Mouse (Mus musculus) lung, adult 2 months (tissue): Measurements from ENCODE around the gene Gria1. TPM values are rescaled to one million over a fixed set of nuclear protein-coding genes. Genes with fewer than 3 reads are reported as not detected.

Source experiments
- DNase-seq: peaks from one replicate; pipeline ENCODE4 v3.0.0; 2022
- H3K4me1 ChIP-seq: fragments of 200-500 bp; 2 replicates; pipeline ENCODE4 v1.6.1; 2011; ENCODE audit warnings: low read length; ENCODE audit not compliant: control insufficient read depth, insufficient read depth
- H3K4me3 ChIP-seq: fragments of 200-500 bp; replicated peaks from 2 replicates; pipeline ENCODE3; 2011; ENCODE audit warnings: low read depth, mild to moderate bottlenecking, control low read depth, low read length; ENCODE audit errors: extremely low read depth
- CTCF ChIP-seq: fragments of 200-500 bp; IDR thresholded peaks from 2 replicates; pipeline ENCODE4 v1.5.1; 2011; ENCODE audit warnings: mild to moderate bottlenecking, low read length, control low read depth; ENCODE audit not compliant: insufficient read depth
- POLR2A ChIP-seq: fragments of 200-500 bp; IDR thresholded peaks from 2 replicates; pipeline ENCODE4 v1.6.1; 2011; ENCODE audit warnings: low read depth, mild to moderate bottlenecking, control low read depth, low read length, borderline replicate concordance; ENCODE audit errors: extremely low read depth
- WGBS: fragments of 180-500 bp; shearing (Covaris S2); methylation state at CpG from one replicate; pipeline ENCODE4 v1.1.7; 2018; 5-methylcytosine and 5-hydroxymethylcytosine counted together
- polyA plus RNA-seq: library from polyadenylated mRNA; depleted of rRNA; stranded (reverse); fragments of >200 nt; gene quantifications from 2 replicates; pipeline ENCODE4 v1.2.3, GENCODE M21; 2012

Gene Gria1
- polyA plus RNA-seq, 1 experiment, result 5.7 TPM

GRCm38 (mm10) chr11:57201245-57201976 is 190.2 kb downstream of the Gria1 start:
- no peak for DNase-seq
- Histone ChIP-seq H3K4me1 (no peaks in the 10 kb centered on the region), H3K4me3 (no peak overlapping the region)
- TF ChIP-seq CTCF (no peak), POLR2A (no peak)
- 50% methylated on average over 10 of the region's 10 CpGs for WGBS

- TF ChIP-seq CTCF, result no peak
- no peak for TF ChIP-seq POLR2A
- Histone ChIP-seq H3K4me3 (no peak overlapping the region), H3K4me1 (no peaks in the 10 kb centered on the region)
- no peak for DNase-seq
- WGBS, result 50% methylated on average over 6 of the region's 6 CpGs
Observed at GRCm38 (mm10) chr11:57204371-57204770, 193.2 kb downstream of the Gria1 start.

GRCm38 (mm10) chr11:57207260-57207659 is 196.1 kb downstream of the Gria1 start:
- TF ChIP-seq CTCF (no peak), POLR2A (no peak)
- Histone ChIP-seq H3K4me1 (no peaks in the 10 kb centered on the region), H3K4me3 (no peak overlapping the region)
- no peak for DNase-seq

DNA sequence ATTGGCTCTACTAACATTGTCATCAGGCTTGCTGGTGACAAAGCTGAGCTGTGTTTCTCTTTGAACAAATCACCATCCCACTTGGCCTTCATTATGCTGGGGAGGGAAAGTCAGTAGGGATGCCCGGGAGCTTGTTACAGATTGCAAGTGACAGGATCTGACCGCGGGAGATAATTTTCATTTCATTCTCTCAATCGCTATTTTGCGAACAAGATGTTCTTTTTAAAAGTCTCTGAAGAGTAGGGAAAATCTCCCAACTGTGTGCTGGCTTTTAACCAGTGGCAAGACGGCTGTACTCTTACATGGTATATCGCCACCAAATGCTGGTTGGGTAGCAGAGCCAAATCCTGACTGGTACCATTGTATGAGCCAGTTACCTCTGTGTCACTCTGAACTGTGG is 202.9 kb downstream of the Gria1 start:
- Histone ChIP-seq H3K4me1 (no peaks in the 10 kb centered on the region), H3K4me3 (no peak overlapping the region)
- no peak for TF ChIP-seq POLR2A
- WGBS, result 93% methylated on average over 7 of the region's 7 CpGs
- no peak for DNase-seq

DNA sequence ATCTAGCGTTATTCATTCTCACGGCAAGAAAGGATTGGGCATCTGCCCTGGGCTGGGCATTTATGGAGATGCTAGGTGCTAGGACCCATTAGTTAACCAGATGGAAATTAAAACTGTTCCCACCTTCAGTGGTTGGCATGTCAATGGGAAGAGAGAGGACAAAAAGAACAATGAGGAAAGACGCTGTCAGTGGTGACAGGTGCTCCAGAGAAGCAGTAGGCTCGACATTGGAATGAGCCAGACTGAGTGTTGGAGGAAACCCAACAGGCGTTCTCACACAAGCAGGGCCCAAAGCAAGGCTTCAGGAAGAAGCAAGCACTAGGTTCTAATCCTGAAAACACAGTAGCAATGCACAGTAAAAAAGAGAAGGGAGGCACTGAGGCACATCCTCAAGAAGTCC is 203.4 kb downstream of the Gria1 start:
- H3K4me3 ChIP-seq, result no peak overlapping the region
- no peaks in the 10 kb centered on the region for H3K4me1 ChIP-seq
- DNase-seq, result no peak
- WGBS, result 86% methylated on average over 5 of the region's 5 CpGs
- no peak for TF ChIP-seq CTCF
- TF ChIP-seq POLR2A, result no peak

DNA sequence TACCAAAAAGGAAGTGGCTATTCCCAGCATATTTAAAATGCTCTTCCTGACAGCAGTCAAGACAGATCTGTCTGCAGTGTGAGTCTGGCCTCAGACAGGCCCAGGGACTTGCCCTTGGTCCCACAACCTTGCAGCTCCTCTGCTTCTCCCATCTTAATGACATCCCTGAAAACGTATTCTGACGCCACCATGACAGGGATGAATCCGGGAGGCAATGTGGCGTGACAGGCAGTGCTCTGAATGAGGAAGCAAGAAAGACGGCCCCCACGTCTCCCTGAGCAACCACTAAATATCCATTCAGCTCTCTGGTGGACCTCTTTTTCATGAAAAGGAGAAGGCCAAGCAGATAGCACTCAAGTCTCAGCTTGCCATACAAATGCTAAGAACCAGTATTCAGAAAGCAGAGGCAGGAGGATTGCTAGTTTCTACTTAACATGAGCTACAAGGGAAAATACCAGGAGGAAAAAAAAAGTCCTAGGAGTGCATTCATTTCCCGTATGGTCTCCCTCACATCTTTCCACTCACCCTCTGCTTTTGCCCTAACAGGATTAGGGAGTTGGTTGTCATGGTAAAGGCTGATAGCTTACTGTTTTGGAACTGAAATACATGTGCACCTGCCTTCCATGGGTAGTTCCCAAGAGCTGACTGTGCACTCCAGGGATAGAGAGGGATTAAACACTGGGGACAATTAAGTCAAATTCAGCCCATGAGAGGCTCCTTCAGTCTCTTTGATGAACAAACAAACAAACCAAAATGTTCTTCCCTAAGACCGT is 211.8 kb downstream of the Gria1 start:
- Histone ChIP-seq H3K4me1 (no peaks in the 10 kb centered on the region), H3K4me3 (no peak overlapping the region)
- no peak for DNase-seq
- 69% methylated on average over 8 of the region's 8 CpGs for WGBS
- no peak for TF ChIP-seq CTCF
- TF ChIP-seq POLR2A, result no peak

- no peak overlapping the region for H3K4me3 ChIP-seq
- TF ChIP-seq POLR2A (no peak), CTCF (no peak)
- DNase-seq, result no peak
- WGBS, result 74% methylated on average over 2 of the region's 2 CpGs
- no peaks in the 10 kb centered on the region for H3K4me1 ChIP-seq
Observed at GRCm38 (mm10) chr11:57235446-57235845, 224.3 kb downstream of the Gria1 start.

GRCm38 (mm10) chr11:57236431-57236830 is 225.2 kb downstream of the Gria1 start:
- Histone ChIP-seq H3K4me3 (no peak overlapping the region), H3K4me1 (no peaks in the 10 kb centered on the region)
- TF ChIP-seq POLR2A (no peak), CTCF (no peak)
- WGBS, result 80% methylated on average over 1 of the region's 1 CpGs
- DNase-seq, result no peak

DNA sequence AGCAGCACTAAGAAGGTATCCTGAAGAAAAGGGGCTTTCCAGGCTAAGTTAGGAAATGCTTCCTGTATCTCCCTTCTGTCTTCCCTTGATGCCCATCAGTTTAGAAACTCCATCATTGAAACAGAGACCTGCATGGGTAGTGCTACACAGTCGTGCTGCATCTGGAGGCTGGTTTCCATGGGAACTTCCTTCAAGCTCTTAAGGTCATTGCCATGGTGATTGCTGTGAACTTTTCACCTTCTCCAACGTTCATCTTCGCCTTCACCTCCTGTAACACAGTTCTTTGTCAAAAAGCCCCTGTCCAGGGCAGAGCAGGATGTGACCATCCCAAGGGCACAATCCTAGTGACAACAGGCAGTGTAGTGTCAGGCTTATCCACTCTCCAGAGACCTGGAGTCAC is 228.6 kb downstream of the Gria1 start:
- 29% methylated on average over 3 of the region's 3 CpGs for WGBS
- H3K4me3 ChIP-seq, result no peak overlapping the region
- DNase-seq, result no peak
- H3K4me1 ChIP-seq, result no peaks in the 10 kb centered on the region
- TF ChIP-seq POLR2A (no peak), CTCF (no peak)

GRCm38 (mm10) chr11:57243835-57244234 is 232.6 kb downstream of the Gria1 start:
- TF ChIP-seq CTCF (no peak), POLR2A (no peak)
- no peak for DNase-seq
- no peaks in the 10 kb centered on the region for H3K4me1 ChIP-seq
- H3K4me3 ChIP-seq, result no peak overlapping the region
